Mouse (Mus musculus): ENCODE measurements at regions not wholly inside any gene's neighbourhood (a gene's known extent, or its start where the extent isn't known, plus 50 kb on each side); places are given as distances from the start of the nearest gene placed in this dataset.

DNA sequence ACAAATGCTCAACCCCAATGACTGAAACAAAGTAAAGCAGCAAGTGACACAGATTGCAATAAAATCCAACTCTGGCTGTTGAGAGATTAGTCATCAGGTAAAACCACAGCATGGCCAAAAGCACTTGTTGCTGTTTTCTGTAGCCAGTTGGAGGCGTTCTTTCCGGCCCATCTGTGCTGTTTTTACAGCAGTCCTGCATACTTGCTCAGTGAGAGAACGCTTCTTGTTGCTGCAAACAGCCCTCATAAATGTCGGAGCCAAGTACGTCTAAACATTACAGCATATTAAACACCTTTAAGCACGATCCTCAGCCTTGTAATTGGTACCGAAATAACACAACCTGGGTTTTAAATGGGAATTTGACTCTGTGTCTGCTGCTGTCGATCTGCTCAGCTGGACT, 65.6 kb upstream of the Hs3st3a1 start:
- DNase-seq (ENCODE audit: low spot score in 2 of 2), result no peak

DNA sequence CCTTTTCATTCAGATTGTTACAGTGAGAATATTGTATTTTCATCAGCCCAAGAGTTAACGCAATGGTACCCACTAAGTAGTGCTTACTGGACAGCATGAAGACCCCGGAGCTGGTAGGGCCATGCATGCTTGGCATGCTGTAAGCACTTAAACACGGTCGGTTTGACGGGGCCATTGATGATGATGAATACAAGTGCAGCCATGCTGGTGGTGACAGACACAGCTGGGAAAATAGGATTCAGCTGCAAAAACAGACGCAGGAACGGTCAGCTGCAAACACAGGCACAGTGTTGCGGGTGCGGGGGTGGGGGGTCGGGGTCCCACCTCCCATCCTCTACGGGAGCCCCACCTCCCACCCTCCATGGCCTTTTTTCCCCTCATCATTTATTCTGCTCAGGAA, 99.7 kb upstream of the Hs3st3a1 start:
- no peak for DNase-seq (ENCODE audit: low spot score in 2 of 2)

DNA sequence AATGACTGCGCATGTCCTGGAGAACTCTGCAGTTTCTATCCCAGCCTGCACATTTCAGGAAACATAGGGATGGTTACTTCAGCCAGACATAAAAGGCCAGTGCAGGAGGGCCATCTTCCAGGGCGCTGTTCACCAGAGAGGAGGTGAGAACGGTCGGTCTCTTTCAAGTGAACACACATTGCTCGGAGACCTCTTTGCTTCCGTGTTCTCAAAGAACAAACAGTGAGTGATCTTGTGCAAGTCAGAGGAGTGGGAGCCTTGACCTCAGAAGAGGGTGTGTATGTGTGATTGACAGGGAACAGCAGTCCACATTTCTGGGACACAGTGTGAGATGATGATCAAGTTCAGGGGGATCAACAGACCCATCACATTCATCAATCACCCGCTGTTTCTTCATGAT, 102.7 kb upstream of the Hs3st3a1 start:
- DNase-seq (ENCODE audit: low spot score in 2 of 2), result no peak

DNA sequence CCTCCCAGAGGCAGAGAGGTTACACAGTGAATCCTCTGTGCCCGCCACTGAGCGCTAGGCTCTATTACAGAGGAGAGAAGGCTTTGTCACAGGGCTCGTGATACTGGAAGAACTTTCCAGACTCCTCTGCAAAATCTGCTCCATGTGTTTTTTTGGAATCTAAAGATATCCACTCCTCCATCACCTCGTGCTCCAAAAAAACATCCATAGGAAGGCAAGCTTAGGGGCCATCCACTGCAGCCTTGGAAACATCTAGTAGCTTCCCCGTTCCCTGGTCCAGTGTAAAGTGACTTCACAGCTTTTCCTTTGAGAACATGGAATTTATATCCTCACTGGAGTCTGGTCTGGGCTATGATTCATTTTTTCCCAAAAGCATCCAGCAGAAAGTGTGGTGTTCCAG, 103.3 kb upstream of the Hs3st3a1 start:
- peak; percentile 35 to 59 for DNase-seq (ENCODE audit: low spot score in 2 of 2)

DNA sequence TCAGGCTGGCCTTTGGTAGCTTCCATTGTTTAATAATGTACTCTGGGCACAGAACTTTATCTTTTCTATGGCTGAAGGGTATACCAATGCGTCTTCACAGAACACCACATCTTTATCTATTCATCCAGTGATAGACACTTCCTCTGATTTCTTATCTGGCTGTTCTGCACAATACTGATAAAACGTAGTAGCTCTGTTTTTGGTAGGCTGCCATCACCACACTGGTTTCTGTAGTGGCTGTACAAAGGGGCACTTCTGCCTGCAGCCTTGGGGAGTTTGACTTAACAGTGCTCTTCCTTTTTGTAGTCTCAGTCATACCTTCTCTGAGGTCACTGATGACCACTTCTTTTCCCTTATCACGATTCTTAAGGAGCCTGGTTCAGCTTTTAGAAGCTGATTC, 106.0 kb upstream of the Hs3st3a1 start:
- no peak for DNase-seq (ENCODE audit: low spot score in 2 of 2)

DNA sequence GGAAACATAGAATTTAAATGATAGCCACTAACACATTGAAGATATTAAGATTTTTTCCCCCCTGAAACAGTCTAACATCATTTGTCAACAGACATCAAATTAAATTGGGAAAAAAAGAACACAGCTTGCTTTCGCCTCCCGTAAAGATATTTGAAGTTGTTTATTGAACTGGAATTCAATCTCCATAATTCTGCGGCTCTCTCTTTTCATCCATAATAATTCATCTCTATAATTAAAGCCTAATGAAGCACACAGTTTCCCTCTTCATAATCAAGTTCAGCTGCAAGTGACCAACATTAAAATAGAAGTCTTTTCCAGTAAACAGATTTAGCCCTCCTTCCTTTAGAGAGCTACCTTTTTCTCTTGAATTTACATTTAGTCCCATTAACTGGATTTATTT, 107.4 kb upstream of the Hs3st3a1 start:
- no peak for DNase-seq (ENCODE audit: low spot score in 2 of 2)

DNA sequence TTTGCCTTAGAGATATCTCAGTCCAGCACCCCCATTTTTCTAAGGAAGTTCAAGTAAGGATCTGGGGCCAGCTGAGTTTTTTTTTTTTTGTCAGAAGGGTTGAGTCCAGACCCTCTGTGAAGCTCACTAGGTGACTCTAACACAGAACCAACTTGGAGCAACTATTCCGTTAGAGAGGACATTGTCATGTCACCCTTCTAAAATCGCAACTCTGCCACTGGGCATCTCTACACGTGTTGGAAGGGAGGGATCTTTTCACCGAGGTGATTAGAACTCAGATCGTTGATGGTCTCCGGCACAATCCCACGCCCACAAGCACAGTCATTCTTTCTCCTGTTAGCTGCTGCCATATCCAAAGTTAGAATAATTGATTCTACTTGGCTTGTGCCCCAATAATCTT, 108.5 kb upstream of the Hs3st3a1 start:
- no peak for DNase-seq (ENCODE audit: low spot score in 2 of 2)

DNA sequence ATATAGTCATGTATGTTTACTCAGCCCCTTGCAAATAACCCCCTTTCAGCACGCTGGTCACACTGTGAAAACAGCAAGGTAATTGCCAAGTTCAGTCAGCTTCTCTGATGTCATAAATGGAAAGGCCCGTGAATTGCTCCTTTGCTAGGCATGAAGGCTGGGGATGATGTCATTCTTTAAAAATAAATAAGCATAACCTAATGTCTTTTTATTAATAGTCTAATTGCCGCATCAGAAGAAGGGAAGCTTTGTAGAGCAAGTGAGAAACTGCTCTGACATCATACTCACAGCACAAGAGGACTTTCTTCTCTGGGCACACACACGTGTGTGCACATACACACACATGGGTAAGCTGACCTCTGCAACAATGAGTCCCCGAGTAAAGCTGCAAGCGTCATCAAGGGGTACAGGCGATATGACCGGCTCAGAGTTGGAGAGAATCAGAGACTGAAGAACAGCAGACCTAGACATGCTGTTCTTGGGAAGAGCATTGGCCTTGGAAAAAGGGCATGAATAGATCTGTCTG, 113.2 kb upstream of the Hs3st3a1 start:
- DNase-seq (ENCODE audit: low spot score in 2 of 2), result no peak

DNA sequence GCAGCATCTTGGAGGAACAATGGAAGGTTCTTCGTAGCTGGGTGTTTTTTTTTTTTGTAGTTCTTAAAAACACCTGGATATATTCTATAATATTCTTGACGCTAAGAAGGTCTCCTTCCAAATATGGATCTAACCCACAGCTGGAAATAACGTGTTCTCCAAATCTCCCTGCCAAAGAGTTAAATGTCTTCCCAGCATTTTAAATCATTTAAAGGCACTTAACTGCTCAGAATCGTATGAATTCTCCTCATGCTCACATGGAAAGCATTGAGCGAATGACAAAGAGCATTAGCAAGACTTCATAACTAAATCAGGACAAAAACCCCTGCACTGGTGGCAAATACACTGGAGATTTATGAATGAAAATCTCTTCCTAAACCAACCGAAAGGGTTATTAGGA, 117.7 kb upstream of the Hs3st3a1 start:
- DNase-seq (ENCODE audit: low spot score in 2 of 2), result no peak

DNA sequence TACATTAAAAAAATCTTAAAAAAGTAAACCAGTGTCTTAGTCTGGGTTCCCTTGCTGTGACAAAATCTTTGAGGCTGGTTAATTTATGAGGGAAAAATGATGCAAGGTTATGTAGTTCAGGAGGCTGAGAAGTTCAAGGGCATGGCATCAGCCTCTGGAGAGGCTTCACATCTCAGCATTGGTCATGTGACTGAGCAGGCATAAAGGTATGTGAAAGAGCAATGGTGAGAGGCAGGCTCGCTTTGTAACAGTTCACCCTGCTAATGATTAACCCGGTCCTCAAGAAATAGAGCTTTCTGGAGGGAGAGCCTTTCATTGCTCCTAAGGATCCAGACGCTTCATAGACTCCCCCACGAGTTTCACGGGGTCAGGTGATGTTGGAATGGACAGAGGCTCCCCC, 120.1 kb upstream of the Hs3st3a1 start:
- no peak for DNase-seq (ENCODE audit: low spot score in 2 of 2)

DNA sequence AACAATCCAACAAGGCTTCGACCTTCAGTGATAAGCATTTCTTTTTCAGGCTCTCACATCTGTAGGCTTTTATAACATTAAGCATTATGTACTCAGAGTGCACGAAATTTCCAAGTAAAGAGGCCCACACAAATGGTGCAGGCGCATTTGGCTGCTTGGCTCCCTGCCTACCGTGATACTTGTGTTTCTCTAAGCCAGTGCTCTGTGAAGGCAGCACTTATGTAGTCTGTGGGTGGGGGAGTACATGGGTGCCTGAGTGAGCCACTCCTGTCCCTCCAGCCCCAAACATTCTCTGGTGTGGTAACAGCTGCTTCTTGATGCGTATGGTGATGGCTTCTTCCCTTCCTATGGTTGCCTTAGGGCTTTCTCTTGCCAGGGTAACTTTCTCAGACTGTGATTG, 121.9 kb upstream of the Hs3st3a1 start:
- DNase-seq (ENCODE audit: low spot score in 2 of 2), result no peak

DNA sequence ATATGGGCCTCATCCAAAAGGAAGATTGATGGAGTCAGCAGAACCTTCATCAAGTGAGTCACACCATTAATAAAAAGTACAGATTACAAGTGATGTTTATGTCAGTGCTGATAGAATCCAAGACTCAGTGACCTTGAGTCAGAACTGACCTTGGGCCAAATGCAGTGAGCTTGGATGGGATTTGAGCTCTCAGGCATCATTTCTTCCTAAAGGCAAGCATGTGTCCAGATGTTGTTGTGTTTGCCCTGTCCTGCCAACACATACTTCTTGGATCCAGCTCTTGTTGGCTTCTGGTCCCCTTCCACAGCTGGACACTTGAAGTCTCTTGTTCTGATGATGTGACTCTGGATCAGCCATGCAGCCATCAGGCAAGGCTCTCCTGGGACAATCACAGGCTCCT, 125.3 kb upstream of the Hs3st3a1 start:
- DNase-seq (ENCODE audit: low spot score in 2 of 2), result no peak

DNA sequence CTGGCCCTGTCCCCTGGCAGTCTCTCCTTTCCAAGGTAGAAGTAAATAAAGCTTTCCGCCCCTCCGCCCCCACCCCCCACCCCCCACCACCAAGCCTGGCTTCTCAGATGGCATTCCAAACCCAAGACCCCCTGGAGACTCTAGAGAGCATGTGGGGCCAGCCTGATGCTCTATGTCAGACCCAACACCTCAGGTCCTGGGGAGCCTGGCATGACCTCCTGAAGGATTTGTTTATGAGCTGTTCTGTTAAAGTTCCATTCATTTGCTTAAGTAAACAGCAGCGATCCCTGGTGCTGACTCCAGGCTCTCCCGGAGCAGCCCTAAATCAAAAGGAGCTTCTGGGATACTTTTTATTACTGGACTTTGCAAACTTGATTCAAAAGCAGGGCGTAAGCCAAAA, 137.3 kb upstream of the Hs3st3a1 start:
- no peak for DNase-seq (ENCODE audit: low spot score in 2 of 2)

DNA sequence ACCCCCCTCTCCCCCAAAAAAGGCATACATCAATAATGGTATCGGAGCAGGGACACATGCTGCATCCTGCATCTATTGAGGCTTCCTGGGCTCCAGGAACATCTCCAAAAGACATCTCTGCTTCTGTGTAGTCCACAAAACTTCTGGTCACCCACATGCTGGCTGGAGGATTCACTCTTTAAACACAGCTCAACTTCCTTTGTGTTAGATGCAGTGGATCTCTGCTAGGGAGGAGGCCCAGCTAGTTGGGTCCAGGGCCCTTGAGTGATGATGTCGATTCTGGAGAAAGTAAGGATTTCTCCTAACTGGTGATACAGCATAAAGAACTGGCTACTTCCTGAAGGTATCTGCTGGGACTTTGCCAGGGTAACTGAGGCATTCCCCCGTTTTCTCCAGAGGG, 146.9 kb upstream of the Hs3st3a1 start:
- DNase-seq (ENCODE audit: low spot score in 2 of 2), result no peak

DNA sequence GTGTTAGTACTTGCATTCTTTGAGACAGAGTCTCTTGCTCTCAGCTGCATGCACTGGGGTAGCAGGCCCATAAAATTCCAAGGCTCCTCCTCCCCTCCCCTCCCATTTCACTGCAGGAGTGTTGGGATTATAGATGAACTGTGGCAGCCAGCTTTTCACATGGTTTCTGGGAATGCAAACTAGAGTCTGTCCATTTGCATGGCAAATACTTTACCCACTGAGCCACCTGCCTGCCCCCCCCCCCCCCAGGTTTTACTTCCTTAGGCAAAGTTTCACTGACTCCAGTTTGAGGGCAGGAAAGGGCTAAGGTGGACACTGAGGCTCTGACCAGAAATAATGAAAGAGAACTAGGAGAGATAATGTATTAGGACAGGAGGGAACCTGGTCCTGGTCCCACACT, 147.6 kb upstream of the Hs3st3a1 start:
- no peak for DNase-seq (ENCODE audit: low spot score in 2 of 2)

DNA sequence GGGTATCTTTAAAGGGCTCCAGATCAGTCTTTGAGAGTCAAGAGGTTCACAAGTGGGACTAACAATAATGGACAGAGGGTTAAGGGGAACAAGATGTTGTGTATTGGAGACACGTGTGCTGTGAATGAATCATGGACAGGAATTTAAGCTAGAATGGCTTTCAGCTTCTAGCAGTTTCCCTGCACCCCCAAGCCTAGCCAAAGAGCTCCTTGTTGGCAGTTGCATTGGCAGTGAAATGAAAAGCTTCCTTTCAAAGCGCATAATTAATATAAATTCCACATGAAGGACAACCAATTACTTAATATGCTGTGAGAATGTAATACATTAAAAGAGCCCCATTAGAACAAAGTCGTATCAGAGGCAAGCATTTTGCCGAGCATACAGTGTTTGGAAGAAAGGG, 153.4 kb upstream of the Hs3st3a1 start:
- no peak for DNase-seq (ENCODE audit: low spot score in 2 of 2)

DNA sequence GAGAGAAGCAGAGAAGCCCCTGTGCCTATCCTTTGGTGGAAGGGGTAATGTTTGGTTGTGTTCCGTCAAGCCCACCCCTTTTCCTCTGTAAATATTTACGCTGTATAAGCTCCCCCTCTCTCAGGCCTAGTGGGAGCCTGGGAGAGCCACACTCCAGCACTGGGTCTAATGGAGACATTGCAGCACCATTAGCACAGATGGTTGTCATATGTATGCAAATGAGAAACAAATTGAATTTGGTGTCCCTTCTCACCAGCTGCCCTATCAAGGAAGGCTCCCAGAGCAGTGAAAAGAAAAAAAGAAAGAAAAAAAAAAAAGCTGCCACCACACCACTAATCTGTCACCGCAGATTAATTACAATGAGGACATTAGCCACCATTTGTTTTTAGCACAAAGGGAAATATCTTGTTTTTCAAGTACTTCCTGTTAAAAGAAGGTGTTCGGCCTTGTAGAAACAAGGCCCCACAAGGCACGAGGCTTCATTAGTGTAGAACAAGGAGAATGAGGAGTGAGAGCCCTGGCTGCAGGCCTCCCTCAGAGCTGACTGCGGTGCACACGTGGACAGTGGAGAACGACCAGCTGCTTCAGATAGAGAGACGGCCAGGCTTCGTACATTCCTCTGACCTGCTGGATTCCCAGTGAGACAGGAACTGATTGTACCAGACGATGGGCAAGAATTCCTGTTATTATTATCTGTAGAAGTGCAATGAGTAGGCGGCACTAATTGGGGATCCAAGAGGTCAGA, 156.7 kb upstream of the Hs3st3a1 start:
- DNase-seq (ENCODE audit: low spot score in 2 of 2), result no peak

DNA sequence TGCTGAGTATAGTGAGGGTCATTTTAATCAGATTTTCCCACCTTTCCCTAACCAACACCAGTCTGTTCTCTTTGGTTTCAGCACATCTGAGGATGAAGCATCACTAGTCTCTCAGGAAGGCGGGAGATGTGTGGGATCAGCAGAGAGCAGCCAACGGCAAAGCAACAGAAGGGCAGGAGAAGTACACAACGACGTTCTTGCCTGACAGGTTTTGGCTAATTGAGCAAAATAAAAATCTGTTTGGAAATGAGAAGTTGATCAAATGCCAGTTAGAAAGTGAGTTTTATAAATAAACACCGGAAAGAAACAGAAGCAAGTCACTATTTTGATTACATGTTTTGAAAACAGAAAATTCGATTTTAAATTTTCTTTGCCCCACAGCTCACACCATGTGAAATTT, 161.4 kb upstream of the Hs3st3a1 start:
- no peak for DNase-seq (ENCODE audit: low spot score in 2 of 2)

DNA sequence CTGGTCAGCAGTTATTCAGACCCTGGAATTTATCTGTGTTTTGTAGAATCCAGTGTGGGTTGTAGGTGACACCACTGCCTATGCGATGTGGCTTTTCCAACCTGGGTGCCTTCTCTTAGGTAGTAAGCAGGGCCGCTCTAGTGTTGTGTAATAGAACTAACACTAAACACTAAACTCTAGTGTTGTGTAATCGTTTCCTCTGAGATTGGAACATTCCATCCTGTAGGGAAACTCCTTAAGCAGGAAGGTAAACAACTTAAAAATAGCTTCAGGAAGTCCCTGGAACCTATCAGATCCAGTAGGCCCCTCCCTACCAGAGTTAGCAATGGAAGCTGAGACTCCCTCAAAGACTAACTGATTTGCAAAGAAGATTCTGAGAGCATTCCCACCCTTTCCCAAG, 161.9 kb upstream of the Hs3st3a1 start:
- no peak for DNase-seq (ENCODE audit: low spot score in 2 of 2)

DNA sequence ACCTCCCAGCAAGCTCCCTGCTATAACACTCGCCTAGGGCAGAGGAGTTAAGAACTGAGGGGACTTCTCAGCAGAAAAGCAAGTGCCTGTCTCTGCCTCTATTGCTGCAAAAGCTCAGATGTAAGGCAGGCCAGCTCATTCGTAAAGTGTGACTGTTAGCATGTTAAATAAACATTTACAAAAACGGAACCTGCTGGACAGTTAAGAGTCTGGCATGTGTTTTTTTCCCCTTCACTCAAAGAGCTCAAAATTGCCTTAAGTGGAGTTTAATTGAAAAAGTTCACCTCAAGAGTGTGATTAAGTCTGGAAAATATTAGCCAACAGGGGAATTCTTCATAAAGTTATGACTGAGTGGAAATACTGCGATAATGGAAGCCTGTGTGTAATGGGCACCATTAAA, 167.0 kb upstream of the Hs3st3a1 start:
- no peak for DNase-seq (ENCODE audit: low spot score in 2 of 2)

DNA sequence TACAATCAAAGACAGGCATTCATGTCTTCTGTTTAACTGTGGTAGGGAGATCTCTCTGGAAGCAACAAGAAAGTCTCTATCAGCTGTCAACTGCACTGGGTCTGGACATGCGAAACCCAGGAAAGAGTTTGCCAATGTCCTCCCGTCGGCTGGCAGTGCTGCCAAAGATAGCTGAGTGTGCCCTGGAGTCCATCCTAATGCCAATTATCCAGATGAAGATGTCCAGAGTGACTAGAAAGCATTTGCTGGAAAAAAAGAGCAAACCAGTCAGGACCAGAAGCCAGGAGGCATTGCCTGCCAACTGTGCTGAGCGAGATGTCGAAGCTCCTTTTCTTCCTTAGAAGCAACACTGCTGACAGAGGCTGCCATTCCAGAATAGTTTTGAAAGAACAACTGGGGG, 167.6 kb upstream of the Hs3st3a1 start:
- peak; percentile 28 to 40 for DNase-seq (ENCODE audit: low spot score in 2 of 2)

DNA sequence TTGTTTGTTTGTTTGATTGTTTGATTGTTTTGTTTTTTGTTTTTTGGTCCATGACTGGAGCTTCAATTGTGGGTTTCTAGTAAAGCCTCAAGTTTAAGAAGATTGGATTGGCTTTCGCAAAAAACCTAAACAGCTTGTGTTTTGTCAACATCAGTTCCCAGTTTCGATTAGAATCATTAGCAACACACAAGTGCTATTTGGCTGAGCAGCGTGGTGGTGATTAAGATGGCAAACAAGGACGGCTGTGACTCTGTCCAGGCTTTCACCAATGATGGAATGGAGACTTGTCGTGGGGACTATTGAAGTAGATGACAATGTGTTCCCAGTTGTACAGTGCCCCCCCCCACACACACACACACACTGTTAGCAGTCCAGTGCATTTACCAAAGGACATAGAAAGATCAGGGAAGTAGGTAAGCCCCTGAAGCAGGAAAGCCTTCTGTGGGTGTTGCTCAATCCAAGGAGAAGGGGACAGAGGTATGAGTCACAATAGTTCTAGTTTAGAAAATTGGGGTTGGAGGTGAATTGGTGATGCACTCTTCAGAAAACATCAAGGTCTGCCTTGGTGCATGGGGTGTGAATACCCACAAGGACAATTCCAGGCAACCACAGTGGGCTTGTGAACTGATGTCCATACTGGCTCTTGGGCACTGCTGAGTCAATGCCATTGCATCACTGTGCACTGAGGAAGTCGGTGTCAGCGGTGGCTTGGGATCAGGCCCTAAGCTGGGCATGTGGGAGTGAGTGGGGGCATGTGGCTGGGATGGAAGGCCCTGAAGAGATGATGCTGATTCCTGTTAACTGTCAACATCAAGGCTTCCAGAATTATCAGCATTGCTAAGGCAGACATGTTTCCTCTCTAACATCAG, 174.5 kb upstream of the Cox10 start:
- DNase-seq (ENCODE audit: low spot score in 2 of 2), result no peak

DNA sequence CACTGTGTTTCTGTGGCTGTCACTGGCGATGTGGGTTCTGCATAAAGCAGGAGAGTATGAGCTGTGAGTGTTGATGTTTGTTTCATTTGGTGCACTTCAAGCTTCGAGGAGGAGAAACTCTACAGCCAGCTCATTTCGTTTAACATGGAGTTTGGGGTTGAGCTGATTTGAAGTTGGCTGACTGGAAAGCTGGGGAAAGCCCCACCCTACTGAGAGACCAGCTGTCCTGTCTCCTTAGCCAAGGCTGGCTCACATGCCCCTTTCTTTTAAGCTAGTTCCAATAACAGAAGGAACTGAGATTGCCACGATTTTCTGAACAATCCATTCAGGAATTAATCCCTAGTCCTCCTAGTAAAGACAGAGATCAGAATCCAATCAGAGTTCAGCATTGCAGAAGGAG, 157.6 kb upstream of the Cox10 start:
- no peak for DNase-seq (ENCODE audit: low spot score in 2 of 2)

Measured in right cerebral cortex, postnatal 10 days (tissue).